Mouse (Mus musculus): Measurements from ENCODE around the gene Depp1. TPM values are rescaled to one million over a fixed set of nuclear protein-coding genes. Genes with fewer than 3 reads are reported as not detected.

Gene Depp1
- not detected for polyA plus RNA-seq (2017; shearing (Covaris generic))

GRCm38 (mm10) chr6:116650406-116650805 lies at the start of gene Depp1:
TSS of gene Depp1 (plus strand) at chr6:116650609.

GRCm38 (mm10) chr6:116628539-116629171 lies 21.8 kb upstream of the Depp1 start, which contains the start of gene Zfp422:
TSS of gene Zfp422 (minus strand) at chr6:116628999.

GRCm38 (mm10) chr6:116673471-116674282 lies 23.3 kb downstream of the Depp1 start, which contains the start of gene Rassf4:
TSS of gene Rassf4 (minus strand) at chr6:116673952.

Other genes starting within 250 kb of the Depp1 start
- not detected for gene Alox5, start 189.4 kb upstream of the Depp1 start, polyA plus RNA-seq (2017; shearing (Covaris generic))
- not detected for gene Olfr211, start 161.5 kb upstream of the Depp1 start, polyA plus RNA-seq (2017; shearing (Covaris generic))
- gene Olfr212, start 144.1 kb upstream of the Depp1 start, polyA plus RNA-seq (2017; shearing (Covaris generic)) = not detected
- gene Olfr213, start 112.2 kb upstream of the Depp1 start, polyA plus RNA-seq (2017; shearing (Covaris generic)) = not detected
- not detected for gene Gm5580, start 99.5 kb upstream of the Depp1 start, polyA plus RNA-seq (2017; shearing (Covaris generic))
- gene Olfr214, start 96.4 kb upstream of the Depp1 start, polyA plus RNA-seq (2017; shearing (Covaris generic)) = not detected
- gene Olfr215, start 66.4 kb upstream of the Depp1 start, polyA plus RNA-seq (2017; shearing (Covaris generic)) = not detected
- gene Zfp422, start 21.6 kb upstream of the Depp1 start, polyA plus RNA-seq (2017; shearing (Covaris generic)) = 9.9 TPM
- gene Rassf4, start 23.3 kb downstream of the Depp1 start, polyA plus RNA-seq (2017; shearing (Covaris generic)) = 0.06 TPM
- gene Tmem72, start 66.3 kb downstream of the Depp1 start, polyA plus RNA-seq (2017; shearing (Covaris generic)) = 0.06 TPM

Data from effector memory CD4-positive, alpha-beta T cell, adult 5 months (primary cell).